Mouse (Mus musculus) ES-Bruce4 (cell line): ENCODE measurements around the gene Ing1. TPM values are rescaled to one million over a fixed set of nuclear protein-coding genes. Genes with fewer than 3 reads are reported as not detected.

Experiments
- H3K27ac ChIP-seq: 2 replicates; pipeline ENCODE4 v1.5.1; 2012; ENCODE audit warnings: low read length, inconsistent platforms; ENCODE audit not compliant: insufficient read depth
- H3K27me3 ChIP-seq: 2 replicates; pipeline ENCODE4 v1.6.1; 2012; ENCODE audit warnings: mild to moderate bottlenecking, low read length, inconsistent platforms; ENCODE audit not compliant: control insufficient read depth, poor library complexity, insufficient read depth, severe bottlenecking
- H3K36me3 ChIP-seq: 2 replicates; pipeline ENCODE4 v1.6.1; 2012; ENCODE audit warnings: inconsistent platforms, mild to moderate bottlenecking, low read length, moderate library complexity; ENCODE audit not compliant: control insufficient read depth, poor library complexity, insufficient read depth, severe bottlenecking
- H3K4me1 ChIP-seq: one replicate; pipeline ENCODE4 v1.8.1; 2011; ENCODE audit warnings: low read length; ENCODE audit not compliant: control insufficient read depth, insufficient read depth
- H3K4me3 ChIP-seq: 2 replicates; pipeline ENCODE4 v1.5.1; 2011; ENCODE audit warnings: low read depth, mild to moderate bottlenecking, low read length
- H3K9ac ChIP-seq: 2 replicates; pipeline ENCODE4 v1.6.1; 2012; ENCODE audit warnings: low read depth, mild to moderate bottlenecking, inconsistent platforms; ENCODE audit not compliant: poor library complexity, severe bottlenecking
- H3K9me3 ChIP-seq: replicated peaks from 2 replicates; pipeline ENCODE4 v1.6.1; 2012; ENCODE audit warnings: mild to moderate bottlenecking, low read length, inconsistent platforms; ENCODE audit not compliant: control insufficient read depth, poor library complexity, insufficient read depth, severe bottlenecking
- CTCF ChIP-seq: IDR thresholded peaks from one replicate; pipeline ENCODE4 v1.8.1; 2011; ENCODE audit warnings: low read depth, low read length
- EP300 ChIP-seq: IDR thresholded peaks from 2 replicates; pipeline ENCODE4 v1.6.1; 2011; ENCODE audit warnings: low read depth, low read length; ENCODE audit not compliant: insufficient read depth
- POLR2A ChIP-seq: IDR thresholded peaks from one replicate; pipeline ENCODE4 v1.8.1; 2011; ENCODE audit warnings: low read length; ENCODE audit not compliant: insufficient read depth
- polyA plus RNA-seq: library from polyadenylated mRNA; stranded (reverse); fragments of >200 nt; gene quantifications from 2 replicates; pipeline ENCODE4 v1.2.4, GENCODE M21; 2011; ENCODE audit warnings: low read depth; ENCODE audit not compliant: missing spikeins, insufficient read depth, insufficient read length

The Ing1 gene
- polyA plus RNA-seq, 1 experiment, result 59.1 TPM

DNA sequence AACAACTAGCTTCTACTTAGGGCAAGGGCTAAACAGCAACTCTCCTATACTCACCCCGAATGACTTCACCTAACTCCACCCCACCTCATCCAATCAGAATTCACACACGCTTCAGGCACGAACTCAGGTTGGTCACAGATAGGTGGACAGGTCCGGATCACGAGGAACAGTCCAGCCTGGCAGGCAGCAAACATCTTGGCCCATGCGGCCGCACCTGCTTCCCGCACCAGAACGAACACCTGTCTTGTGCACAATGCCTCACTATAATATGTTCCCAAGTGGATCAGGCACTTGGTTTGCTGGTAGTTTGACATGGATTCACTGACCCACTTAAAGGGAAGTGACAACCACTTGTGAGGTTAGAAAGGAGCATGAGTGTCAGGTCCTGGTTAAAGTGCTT is 53.5 kb downstream of the Ing1 start:
- TF ChIP-seq EP300 (no peak), POLR2A (no peak), CTCF (no peak)
- Histone ChIP-seq H3K9me3 (peaks cover 75% of the 10 kb centered on the region), H3K9ac (no peak overlapping the region), H3K4me1 (no peaks in the 10 kb centered on the region), H3K36me3 (peaks cover 39% of the 10 kb centered on the region), H3K27me3 (no peaks in the 10 kb centered on the region), H3K27ac (no peak overlapping the region), H3K4me3 (no peak overlapping the region)

Other genes starting within 250 kb of the Ing1 start
- gene Col4a2, start 242.8 kb upstream of the Ing1 start, polyA plus RNA-seq, result 30.3 and 31.7 TPM in 2 replicates
- gene Col4a1, start 242.7 kb upstream of the Ing1 start, polyA plus RNA-seq, result 56.3 TPM in 2 replicates
- 1.4 and 1.6 TPM in 2 replicates for gene Rab20, start 76.9 kb upstream of the Ing1 start, polyA plus RNA-seq
- 34.7 and 35.5 TPM in 2 replicates for gene Naxd, start 58.1 kb upstream of the Ing1 start, polyA plus RNA-seq
- gene Cars2, start 4.8 kb upstream of the Ing1 start, polyA plus RNA-seq, result 19.5 and 19.9 TPM in 2 replicates
- gene Ankrd10, start 80.2 kb downstream of the Ing1 start, polyA plus RNA-seq, result 101 and 104 TPM in 2 replicates
- gene 1700016D06Rik, start 145.5 kb downstream of the Ing1 start, polyA plus RNA-seq, result not detected in 2 replicates
- 38.5 and 38.7 TPM in 2 replicates for gene Arhgef7, start 172.2 kb downstream of the Ing1 start, polyA plus RNA-seq